Mouse (Mus musculus) heart, embryonic 16.5 days (tissue): Measurements from ENCODE around the gene Apaf1. TPM values are rescaled to one million over a fixed set of nuclear protein-coding genes. Genes with fewer than 3 reads are reported as not detected.
A peak's percentile ranks its signal among the peaks of the same experiment; 100 is the strongest.

Experiments used
- ATAC-seq: fragments of 200-750 bp; cut with Nextera tagmentation; replicated peaks from 2 replicates; pipeline ENCODE4 v1.8.0; 2017; ENCODE audit warnings: moderate number of reproducible peaks; ENCODE audit not compliant: insufficient read depth, low FRiP score; ENCODE audit errors: extremely low read depth
- H3K27ac ChIP-seq: fragments of 300-500 bp; sonication (generic); 2 replicates; pipeline ENCODE4 v1.5.1; 2014; ENCODE audit warnings: mild to moderate bottlenecking, low read length, control low read depth, moderate library complexity
- H3K27me3 ChIP-seq: fragments of 300-500 bp; sonication (generic); 2 replicates; pipeline ENCODE4 v1.6.1; 2014; ENCODE audit warnings: low read length, mixed read lengths; ENCODE audit not compliant: control insufficient read depth, insufficient read depth
- H3K36me3 ChIP-seq: fragments of 300-500 bp; sonication (generic); 2 replicates; pipeline ENCODE4 v1.6.1; 2014; ENCODE audit not compliant: control insufficient read depth, insufficient read depth
- H3K4me1 ChIP-seq: fragments of 300-500 bp; sonication (generic); 2 replicates; pipeline ENCODE4 v1.6.1; 2014; ENCODE audit warnings: low read length, mixed read lengths; ENCODE audit not compliant: control insufficient read depth, insufficient read depth
- H3K4me2 ChIP-seq: fragments of 300-500 bp; sonication (generic); 2 replicates; pipeline ENCODE4 v1.6.1; 2014; ENCODE audit warnings: low read depth, mild to moderate bottlenecking, control low read depth, low read length
- H3K4me3 ChIP-seq: fragments of 300-500 bp; sonication (generic); 2 replicates; pipeline ENCODE4 v1.5.1; 2014; ENCODE audit warnings: mild to moderate bottlenecking, control low read depth, low read length
- H3K9ac ChIP-seq: fragments of 300-500 bp; sonication (generic); 2 replicates; pipeline ENCODE4 v1.6.1; 2014; ENCODE audit warnings: low read length, control low read depth
- H3K9me3 ChIP-seq: fragments of 300-500 bp; sonication (generic); replicated peaks from 2 replicates; pipeline ENCODE4 v1.6.1; 2016; ENCODE audit warnings: low read length; ENCODE audit not compliant: control insufficient read depth
- WGBS: fragments of 180-500 bp; shearing (Covaris S2); extraction: QIAGEN DNeasy Blood & Tissue Kit; methylation state at CpG from one replicate; pipeline ENCODE4 v1.1.7; 2014; 5-methylcytosine and 5-hydroxymethylcytosine counted together
- polyA plus RNA-seq: library from polyadenylated mRNA; unstranded; fragments of >200 nt; fragmentation: Nextera tagmentation; extraction: Ambion mirVana; gene quantifications from 2 replicates; pipeline ENCODE4 v1.2.1, GENCODE M21; 2015

Gene Apaf1
- polyA plus RNA-seq, 1 experiment from 2014 or later: 8.5 TPM

GRCm38 (mm10) chr10:91094251-91095104 lies 11.9 kb upstream of the Apaf1 start:
- 79% methylated on average over 15 of the region's 15 CpGs for WGBS
- no peak for ATAC-seq
- no peaks in the 10 kb centered on the region for H3K4me1 ChIP-seq
- H3K36me3 ChIP-seq: peaks cover 17% of the 10 kb centered on the region
- H3K27me3 ChIP-seq: no peaks in the 10 kb centered on the region
- no peak overlapping the region for H3K27ac ChIP-seq
- no peak overlapping the region for H3K9ac ChIP-seq
- H3K4me3 ChIP-seq: no peak overlapping the region
- H3K4me2 ChIP-seq: no peak overlapping the region
- no peaks in the 10 kb centered on the region for H3K9me3 ChIP-seq

GRCm38 (mm10) chr10:91092812-91093211 lies 10.2 kb upstream of the Apaf1 start:
- peaks cover 17% of the 10 kb centered on the region for H3K36me3 ChIP-seq
- no peak overlapping the region for H3K4me3 ChIP-seq
- no peaks in the 10 kb centered on the region for H3K27me3 ChIP-seq
- no peaks in the 10 kb centered on the region for H3K4me1 ChIP-seq
- no peak for ATAC-seq
- no peak overlapping the region for H3K4me2 ChIP-seq
- no peak overlapping the region for H3K27ac ChIP-seq
- no peaks in the 10 kb centered on the region for H3K9me3 ChIP-seq
- WGBS: 86% methylated on average over 4 of the region's 4 CpGs
- H3K9ac ChIP-seq: no peak overlapping the region

GRCm38 (mm10) chr10:91083393-91083927 lies 890 bp upstream of the Apaf1 start:
- ATAC-seq: no peak
- H3K36me3 ChIP-seq: peaks cover 5% of the 10 kb centered on the region
- H3K4me2 ChIP-seq: peak overlapping the region; percentile 82
- no peaks in the 10 kb centered on the region for H3K27me3 ChIP-seq
- H3K27ac ChIP-seq: peak overlapping the region; percentile 86
- H3K9ac ChIP-seq: peak overlapping the region; percentile 89
- peak overlapping the region; percentile 77 for H3K4me3 ChIP-seq
- no peaks in the 10 kb centered on the region for H3K9me3 ChIP-seq
- 41% methylated on average over 12 of the region's 12 CpGs for WGBS
- H3K4me1 ChIP-seq: peaks cover 7% of the 10 kb centered on the region; the same call in 1 of the 2 replicates

- peak overlapping the region; percentile 64 for H3K4me2 ChIP-seq
- H3K27me3 ChIP-seq: no peaks in the 10 kb centered on the region
- H3K27ac ChIP-seq: peak overlapping the region; percentile 82
- peaks cover 9% of the 10 kb centered on the region for H3K36me3 ChIP-seq
- H3K4me3 ChIP-seq: peak overlapping the region; percentile 77
- peaks cover 7% of the 10 kb centered on the region; the same call in 1 of the 2 replicates for H3K4me1 ChIP-seq
- under 1% methylated on average over 27 of the region's 27 CpGs for WGBS
- no peaks in the 10 kb centered on the region for H3K9me3 ChIP-seq
- peak overlapping the region; percentile 82 for H3K9ac ChIP-seq
- peak; percentile 4; the same call in 1 of the 2 replicates for ATAC-seq
Observed at GRCm38 (mm10) chr10:91081959-91082507, 537 bp downstream of the Apaf1 start.

GRCm38 (mm10) chr10:91080540-91080939 lies 2.0 kb downstream of the Apaf1 start:
- WGBS: 76% methylated on average over 5 of the region's 5 CpGs
- Histone ChIP-seq H3K27ac (no peak overlapping the region), H3K9me3 (no peaks in the 10 kb centered on the region), H3K9ac (no peak overlapping the region), H3K4me2 (peak overlapping the region; percentile 14; the same call in 1 of the 2 replicates), H3K4me3 (no peak overlapping the region), H3K27me3 (no peaks in the 10 kb centered on the region), H3K4me1 (peaks cover 7% of the 10 kb centered on the region; the same call in 1 of the 2 replicates), H3K36me3 (peaks cover 16% of the 10 kb centered on the region)
- ATAC-seq: no peak

GRCm38 (mm10) chr10:91076667-91077066 lies 5.9 kb downstream of the Apaf1 start:
- Histone ChIP-seq H3K4me3 (no peak overlapping the region), H3K9me3 (no peaks in the 10 kb centered on the region), H3K27me3 (no peaks in the 10 kb centered on the region), H3K9ac (no peak overlapping the region), H3K4me2 (no peak overlapping the region), H3K36me3 (peaks cover 26% of the 10 kb centered on the region), H3K4me1 (0 out of 2 replicates have a peak, but pooled peaks cover 2% of the 10 kb centered on the region), H3K27ac (no peak overlapping the region)
- ATAC-seq: no peak
- WGBS: 81% methylated on average over 2 of the region's 2 CpGs

- ATAC-seq: no peak
- 61% methylated on average over 3 of the region's 3 CpGs for WGBS
- Histone ChIP-seq H3K4me3 (no peak overlapping the region), H3K27ac (no peak overlapping the region), H3K4me1 (no peaks in the 10 kb centered on the region), H3K27me3 (no peaks in the 10 kb centered on the region), H3K36me3 (peaks cover 24% of the 10 kb centered on the region), H3K4me2 (no peak overlapping the region), H3K9me3 (no peaks in the 10 kb centered on the region), H3K9ac (no peak overlapping the region)
Observed at GRCm38 (mm10) chr10:91073345-91073744, 9.2 kb downstream of the Apaf1 start.

- H3K27me3 ChIP-seq: no peaks in the 10 kb centered on the region
- no peak overlapping the region for H3K27ac ChIP-seq
- no peak overlapping the region for H3K4me3 ChIP-seq
- no peak for ATAC-seq
- peaks cover 21% of the 10 kb centered on the region for H3K36me3 ChIP-seq
- H3K9me3 ChIP-seq: no peaks in the 10 kb centered on the region
- H3K4me2 ChIP-seq: no peak overlapping the region
- no peak overlapping the region for H3K9ac ChIP-seq
- H3K4me1 ChIP-seq: no peaks in the 10 kb centered on the region
- WGBS: 43% methylated on average over 1 of the region's 1 CpGs
Observed at GRCm38 (mm10) chr10:91071768-91072167, 10.8 kb downstream of the Apaf1 start.

- 87% methylated on average over 6 of the region's 6 CpGs for WGBS
Observed at GRCm38 (mm10) chr10:91062355-91062754, 20.2 kb downstream of the Apaf1 start.

More at GRCm38 (mm10) chr10:91062355-91062754, 20.2 kb downstream of the Apaf1 start:
- Histone ChIP-seq H3K4me3 (no peak overlapping the region), H3K36me3 (peaks cover 24% of the 10 kb centered on the region), H3K9me3 (0 out of 2 replicates have a peak, but pooled peaks cover 4% of the 10 kb centered on the region), H3K4me2 (no peak overlapping the region), H3K27ac (no peak overlapping the region), H3K27me3 (no peaks in the 10 kb centered on the region), H3K9ac (no peak overlapping the region), H3K4me1 (0 out of 2 replicates have a peak, but pooled peaks cover 3% of the 10 kb centered on the region)
- no peak for ATAC-seq
